Mouse (Mus musculus) myocyte (in vitro differentiated cells): ENCODE measurements around the gene Cenpa.

Source experiments
- E2F4 ChIP-seq: IDR thresholded peaks from one replicate; pipeline ENCODE4 v1.6.1; 2011; ENCODE audit warnings: mild to moderate bottlenecking, control low read depth, moderate library complexity; ENCODE audit not compliant: insufficient read depth
- MAX ChIP-seq: IDR thresholded peaks from one replicate; pipeline ENCODE4 v1.6.1; 2011; ENCODE audit warnings: low read depth, mild to moderate bottlenecking, control low read depth
- MYOD1 ChIP-seq, 3 experiments: IDR thresholded peaks; one replicate each; pipeline ENCODE4 v1.6.1; 2011; ENCODE audit warnings: control low read depth in 2 of 3, low read depth in 2 of 3, mild to moderate bottlenecking in 2 of 3, moderate library complexity in 1 of 3; ENCODE audit not compliant: insufficient read length in 2 of 3, control insufficient read depth in 1 of 3
- POLR2A ChIP-seq: IDR thresholded peaks from one replicate; pipeline ENCODE4 v1.6.1; 2011; ENCODE audit warnings: low read depth, mild to moderate bottlenecking, control low read depth, moderate library complexity; ENCODE audit not compliant: insufficient read length
- POLR2AphosphoS2 ChIP-seq: IDR thresholded peaks from one replicate; pipeline ENCODE4 v1.6.1; 2011; ENCODE audit warnings: low read depth, control low read depth; ENCODE audit not compliant: insufficient read length
- REST ChIP-seq: IDR thresholded peaks from one replicate; pipeline ENCODE4 v1.6.1; 2011; ENCODE audit warnings: mild to moderate bottlenecking, control low read depth, moderate library complexity; ENCODE audit not compliant: insufficient read depth, insufficient read length
- SRF ChIP-seq: IDR thresholded peaks from one replicate; pipeline ENCODE4 v1.6.1; 2011; ENCODE audit warnings: low read depth; ENCODE audit not compliant: control insufficient read depth, insufficient read length
- TCF12 ChIP-seq: IDR thresholded peaks from one replicate; pipeline ENCODE4 v1.6.1; 2011; ENCODE audit warnings: mild to moderate bottlenecking, control low read depth; ENCODE audit not compliant: poor library complexity, insufficient read depth, severe bottlenecking
- TCF3 ChIP-seq: IDR thresholded peaks from one replicate; pipeline ENCODE4 v1.6.1; 2011; ENCODE audit warnings: low read depth, control low read depth; ENCODE audit not compliant: insufficient read length

DNA sequence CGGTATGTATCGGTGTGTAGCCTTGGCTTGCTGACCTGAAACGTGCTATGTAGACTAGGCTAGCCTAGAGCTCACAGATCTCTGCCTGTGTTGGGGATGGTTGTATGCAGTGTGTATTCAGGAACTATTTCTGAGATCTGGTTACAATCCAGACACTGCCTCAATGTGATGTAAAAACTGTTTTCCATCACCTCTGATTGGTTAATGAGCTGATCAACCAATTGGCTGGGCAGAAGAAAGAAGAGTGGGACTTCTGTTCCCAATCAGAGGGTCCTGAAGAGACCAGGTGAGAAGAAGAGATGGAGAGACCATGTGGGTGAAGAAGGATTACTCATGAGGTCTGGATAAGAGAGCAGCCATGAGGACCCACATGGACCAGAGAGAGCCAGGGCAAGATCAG, 1.1 kb downstream of the Cenpa start:
- TF ChIP-seq POLR2A (no peak), MYOD1 (IDR thresholded peaks at IDR 0.05; ENCODE audit: control insufficient read depth in 1 of 3, insufficient read length in 2 of 3, low read depth in 2 of 3) (no peak), MAX (no peak), SRF (no peak), POLR2AphosphoS2 (no peak), TCF3 (no peak), E2F4 (no peak), TCF12 (no peak), REST (no peak)
